Comparison of ENCODE assay signal across 15 mouse cellular contexts in genomic region chr2:162217896-162218295, GRCm38 (mm10).
DNase-seq lines count a peak whose midpoint lies in the region; ATAC-seq and TF ChIP-seq lines count a peak whose summit lies in the region.
"Had no signal": no experiment of that assay in that cellular context is flagged by ENCODE, and none has a peak within 500 bp of the region (broad histone marks: within the 10 kb centered on the region; RNA-seq: fewer than 3 reads in every experiment).

No protein-coding gene starts in this region.

- WGBS in forebrain, postnatal 0 days = 62% methylated on average over 5 of the region's 5 CpGs
- 89% methylated on average over 5 of the region's 5 CpGs for WGBS in forebrain, embryonic 13.5 days

- H3K9ac ChIP-seq in forebrain, postnatal 0 days = no peak overlapping the region
- H3K9ac ChIP-seq in forebrain, embryonic 13.5 days = no peak overlapping the region
- H3K9ac ChIP-seq: embryonic facial prominence, embryonic 12.5 days had no signal

- no peak overlapping the region for H3K4me3 ChIP-seq in forebrain, postnatal 0 days (ENCODE audit: low read depth, low read length)
- no peak overlapping the region for H3K4me3 ChIP-seq in forebrain, embryonic 13.5 days
- H3K4me3 ChIP-seq: embryonic facial prominence, embryonic 10.5 days; embryonic facial prominence, embryonic 12.5 days had no signal

- H3K27ac ChIP-seq in forebrain, postnatal 0 days (ENCODE audit: low read depth, low read length) = no peak overlapping the region
- H3K27ac ChIP-seq in forebrain, embryonic 13.5 days = no peak overlapping the region
- H3K27ac ChIP-seq: embryonic facial prominence, embryonic 10.5 days; embryonic facial prominence, embryonic 12.5 days had no signal

- no peaks in the 10 kb centered on the region for H3K9me3 ChIP-seq in forebrain, postnatal 0 days (ENCODE audit: low read length)
- H3K9me3 ChIP-seq in forebrain, embryonic 13.5 days (replicated peaks) = no peaks in the 10 kb centered on the region
- H3K9me3 ChIP-seq: embryonic facial prominence, embryonic 10.5 days; embryonic facial prominence, embryonic 12.5 days had no signal

- no peak overlapping the region for H3K4me2 ChIP-seq in forebrain, postnatal 0 days (ENCODE audit: low read depth)
- no peak overlapping the region for H3K4me2 ChIP-seq in forebrain, embryonic 13.5 days
- H3K4me2 ChIP-seq: embryonic facial prominence, embryonic 12.5 days had no signal

- no peaks in the 10 kb centered on the region for H3K36me3 ChIP-seq in forebrain, postnatal 0 days (ENCODE audit: insufficient read depth)
- no peaks in the 10 kb centered on the region for H3K36me3 ChIP-seq in forebrain, embryonic 13.5 days (ENCODE audit: poor library complexity, severe bottlenecking)
- H3K36me3 ChIP-seq: embryonic facial prominence, embryonic 10.5 days; embryonic facial prominence, embryonic 12.5 days had no signal

- no peaks in the 10 kb centered on the region for H3K27me3 ChIP-seq in forebrain, postnatal 0 days (ENCODE audit: insufficient read depth, low read length)
- H3K27me3 ChIP-seq in forebrain, embryonic 13.5 days = no peaks in the 10 kb centered on the region
- H3K27me3 ChIP-seq: embryonic facial prominence, embryonic 12.5 days had no signal

- no peaks in the 10 kb centered on the region for H3K4me1 ChIP-seq in forebrain, postnatal 0 days (ENCODE audit: insufficient read depth)
- no peaks in the 10 kb centered on the region for H3K4me1 ChIP-seq in forebrain, embryonic 13.5 days
- H3K4me1 ChIP-seq: embryonic facial prominence, embryonic 10.5 days; embryonic facial prominence, embryonic 12.5 days had no signal

- peak; percentile 31 for DNase-seq in forebrain, postnatal 0 days
- DNase-seq in brain, adult 2 months (ENCODE audit: low read depth, low spot score) = peak; percentile 51
- peak; percentile 11 for DNase-seq in telencephalon, adult 2 months (ENCODE audit: low read depth, low spot score)
- DNase-seq in right cerebral cortex, postnatal 36 days (ENCODE audit: low spot score in 2 of 2) = no peak
- DNase-seq: adrenal gland, adult 2 months; adrenal gland, postnatal 10 days; adrenal gland, postnatal 25 days; cerebellum, adult 18-20 months; cerebellum, adult 8-10 months; cerebellum, adult 9-11 months had no signal

- no peak; the same call in 1 of the 2 replicates for ATAC-seq in forebrain, postnatal 0 days
- ATAC-seq in forebrain, embryonic 13.5 days = no peak
- ATAC-seq: forebrain, embryonic 14.5 days; forebrain, embryonic 16.5 days had no signal

- no peak for TF ChIP-seq CTCF in forebrain, postnatal 0 days (IDR thresholded peaks at IDR 0.05; ENCODE audit: low read depth)

Comparison
In these comparisons a context has a peak if more than half of its experiments do, and no peak if none do; other contexts are left out.
1. DNase-seq: peak in forebrain, postnatal 0 days (single experiment), brain, adult 2 months (single experiment) and telencephalon, adult 2 months (single experiment); none in right cerebral cortex, postnatal 36 days (0 of 2).